Mouse (Mus musculus) midbrain, embryonic 14.5 days (tissue): ENCODE measurements around the gene Otud4. TPM values are rescaled to one million over a fixed set of nuclear protein-coding genes. Genes with fewer than 3 reads are reported as not detected.

ENCODE experiments used
- ATAC-seq: fragments of 200-750 bp; cut with Nextera tagmentation; 2 replicates; pipeline ENCODE4 v1.8.0; 2017; ENCODE audit warnings: moderate number of reproducible peaks, moderate library complexity; ENCODE audit not compliant: low FRiP score, low TSS enrichment
- DNase-seq: peaks from one replicate; pipeline ENCODE4 v3.0.0-alpha.2; 2015
- H3K27ac ChIP-seq: fragments of 300-500 bp; sonication (generic); replicated peaks from 2 replicates; pipeline ENCODE4 v1.5.1; 2014; ENCODE audit warnings: mild to moderate bottlenecking, low read depth, low read length, moderate library complexity
- H3K27me3 ChIP-seq: fragments of 300-500 bp; sonication (generic); 2 replicates; pipeline ENCODE4 v1.6.1; 2014; ENCODE audit warnings: low read length, control low read depth, mixed read lengths; ENCODE audit not compliant: control insufficient read depth, insufficient read depth
- H3K36me3 ChIP-seq: fragments of 300-500 bp; sonication (generic); 2 replicates; pipeline ENCODE4 v1.6.1; 2014; ENCODE audit warnings: low read length, control low read depth; ENCODE audit not compliant: control insufficient read depth, insufficient read depth
- H3K4me1 ChIP-seq: fragments of 300-500 bp; sonication (generic); 2 replicates; pipeline ENCODE4 v1.6.1; 2014; ENCODE audit warnings: mild to moderate bottlenecking, antibody characterized with exemption, low read length, control low read depth; ENCODE audit not compliant: control insufficient read depth, insufficient read depth
- H3K4me2 ChIP-seq: fragments of 300-500 bp; sonication (generic); 2 replicates; pipeline ENCODE4 v1.6.1; 2014; ENCODE audit warnings: mild to moderate bottlenecking, low read length, moderate library complexity
- H3K4me3 ChIP-seq: fragments of 300-500 bp; sonication (generic); replicated peaks from 2 replicates; pipeline ENCODE4 v1.5.1; 2014; ENCODE audit warnings: low read depth, low read length
- H3K9ac ChIP-seq: fragments of 300-500 bp; sonication (generic); replicated peaks from 2 replicates; pipeline ENCODE4 v1.6.1; 2014; ENCODE audit warnings: mild to moderate bottlenecking, low read length, moderate library complexity
- H3K9me3 ChIP-seq: fragments of 300-500 bp; sonication (generic); 2 replicates; pipeline ENCODE4 v1.6.1; 2016; ENCODE audit warnings: low read length, control low read depth, mixed read lengths; ENCODE audit not compliant: control insufficient read depth
- WGBS: fragments of 180-500 bp; shearing (Covaris S2); extraction: QIAGEN DNeasy Blood & Tissue Kit; methylation state at CpG from one replicate; pipeline ENCODE4 v1.1.7; 2014; 5-methylcytosine and 5-hydroxymethylcytosine counted together
- polyA plus RNA-seq: library from polyadenylated mRNA; unstranded; fragments of >200 nt; fragmentation: Nextera tagmentation; extraction: Ambion mirVana; gene quantifications from 2 replicates; pipeline ENCODE4 v1.2.1, GENCODE M21; 2014

Otud4 gene
- polyA plus RNA-seq, 1 experiment from 2014 or later, result 18.2 TPM

- H3K36me3 ChIP-seq, result peaks cover 51% of the 10 kb centered on the region
Observed at GRCm38 (mm10) chr8:79706687-79707086, 67.3 kb downstream of the Otud4 start.

DNA sequence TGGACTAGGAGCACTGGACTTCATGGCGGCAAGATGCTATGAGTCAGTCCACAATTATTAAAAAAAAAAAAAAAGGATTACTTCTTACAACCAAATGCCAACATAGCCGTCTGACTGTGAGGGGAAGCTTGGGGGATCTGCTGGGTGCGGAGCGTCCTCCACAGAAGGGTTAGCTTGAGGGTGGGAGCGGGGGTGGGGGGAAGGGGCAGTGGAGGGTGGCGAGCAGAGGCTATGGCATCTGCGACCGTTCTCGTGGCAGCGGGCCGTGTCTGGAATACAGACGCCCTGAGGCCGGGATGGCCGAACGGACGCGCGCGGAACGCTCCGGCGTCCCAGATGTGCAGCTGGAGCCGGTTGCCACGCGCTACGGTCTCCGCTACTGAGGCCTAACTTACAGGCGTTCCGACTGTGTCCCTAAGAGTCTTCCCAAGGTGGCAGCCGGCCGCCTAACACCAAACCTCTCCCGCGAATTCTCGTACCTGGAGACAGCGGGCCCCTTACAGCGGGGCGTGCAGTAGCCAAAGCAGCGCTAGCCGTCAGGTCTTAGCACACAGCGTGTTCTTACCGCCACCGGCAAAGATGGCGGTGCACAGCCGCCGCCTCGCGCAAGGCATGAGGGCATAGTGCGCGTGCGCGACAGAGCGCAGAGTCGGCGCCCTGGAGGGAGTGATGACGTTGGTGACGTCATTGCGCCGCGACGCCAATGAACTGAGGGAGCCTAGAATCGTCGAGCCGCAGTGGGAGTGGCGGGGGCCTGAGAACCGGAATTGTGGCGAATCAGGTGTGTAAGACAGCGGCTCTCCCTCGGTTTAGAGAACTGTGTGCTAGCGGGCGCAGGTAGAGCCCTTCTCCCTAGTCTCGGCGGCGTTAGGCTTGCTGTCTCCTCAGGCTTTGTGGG lies 71.9 kb downstream of the Otud4 start, which contains the start of the genes Abce1 and Anapc10:
TSS of gene Abce1 (minus strand) at position 677 of the 898 bp plus-strand sequence.
TSS of gene Anapc10 (plus strand) at position 757 of the 898 bp plus-strand sequence.
- peak within 1 kb of the TSS; percentile 90 for H3K27ac ChIP-seq
- under 1% methylated on average over 73 of the region's 73 CpGs for WGBS
- ATAC-seq (peak; percentile 98), DNase-seq (peak; percentile 100)
- peaks cover 3% of the 10 kb centered on the region; the same call in 1 of the 2 replicates for H3K4me1 ChIP-seq
- peak within 1 kb of the TSS; percentile 78 for H3K4me2 ChIP-seq
- no peaks in the 10 kb centered on the region for H3K9me3 ChIP-seq
- H3K4me3 ChIP-seq, result peak within 1 kb of the TSS; percentile 85
- H3K9ac ChIP-seq, result peak within 1 kb of the TSS; percentile 80
- no peaks in the 10 kb centered on the region for H3K27me3 ChIP-seq
- peaks cover 27% of the 10 kb centered on the region for H3K36me3 ChIP-seq

More at GRCm38 (mm10) chr8:79706687-79707086, 67.3 kb downstream of the Otud4 start:
- Histone ChIP-seq H3K4me3 (no peak overlapping the region), H3K9ac (no peak overlapping the region), H3K4me1 (peaks cover 3% of the 10 kb centered on the region; the same call in 1 of the 2 replicates), H3K4me2 (no peak overlapping the region), H3K27me3 (no peaks in the 10 kb centered on the region), H3K9me3 (no peaks in the 10 kb centered on the region), H3K27ac (no peak overlapping the region)
- DNase-seq (no peak), ATAC-seq (no peak)
- 98% methylated on average over 3 of the region's 3 CpGs for WGBS

DNA sequence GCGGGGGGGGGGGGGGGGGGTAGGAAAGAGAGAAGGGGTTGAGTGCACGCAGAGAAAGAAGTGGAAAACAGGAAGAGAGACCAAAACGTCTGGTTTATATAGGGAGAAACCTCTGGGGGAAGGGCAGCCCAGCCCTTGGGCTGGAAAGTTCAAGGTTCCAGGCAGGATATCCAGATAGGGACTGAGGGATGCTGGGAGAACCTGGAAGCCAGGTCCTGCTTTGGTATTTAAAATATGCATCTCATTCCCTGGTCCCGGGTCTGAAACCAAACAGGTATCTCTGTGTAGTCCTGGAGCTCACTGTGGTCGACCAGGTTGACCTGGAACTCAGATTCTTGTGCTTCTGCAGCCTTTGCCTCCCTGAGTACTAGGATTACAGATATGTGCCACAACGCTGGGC lies 73.3 kb downstream of the Otud4 start:
- H3K36me3 ChIP-seq, result peaks cover 27% of the 10 kb centered on the region
- peaks cover 3% of the 10 kb centered on the region; the same call in 1 of the 2 replicates for H3K4me1 ChIP-seq
- no peaks in the 10 kb centered on the region for H3K9me3 ChIP-seq
- peak overlapping the region; percentile 85; the same call in 1 of the 2 replicates for H3K4me3 ChIP-seq
- ATAC-seq, result no peak
- no peak overlapping the region for H3K9ac ChIP-seq
- no peak for DNase-seq
- no peak overlapping the region for H3K27ac ChIP-seq
- peak overlapping the region; percentile 78 for H3K4me2 ChIP-seq
- H3K27me3 ChIP-seq, result no peaks in the 10 kb centered on the region
- WGBS, result 57% methylated on average over 6 of the region's 6 CpGs

GRCm38 (mm10) chr8:79721537-79721936 lies 82.1 kb downstream of the Otud4 start:
- Histone ChIP-seq H3K36me3 (peaks cover 53% of the 10 kb centered on the region), H3K27ac (no peak overlapping the region), H3K9me3 (no peaks in the 10 kb centered on the region), H3K4me1 (no peaks in the 10 kb centered on the region), H3K4me3 (no peak overlapping the region), H3K4me2 (no peak overlapping the region), H3K9ac (no peak overlapping the region), H3K27me3 (no peaks in the 10 kb centered on the region)
- ATAC-seq (no peak), DNase-seq (no peak)

DNA sequence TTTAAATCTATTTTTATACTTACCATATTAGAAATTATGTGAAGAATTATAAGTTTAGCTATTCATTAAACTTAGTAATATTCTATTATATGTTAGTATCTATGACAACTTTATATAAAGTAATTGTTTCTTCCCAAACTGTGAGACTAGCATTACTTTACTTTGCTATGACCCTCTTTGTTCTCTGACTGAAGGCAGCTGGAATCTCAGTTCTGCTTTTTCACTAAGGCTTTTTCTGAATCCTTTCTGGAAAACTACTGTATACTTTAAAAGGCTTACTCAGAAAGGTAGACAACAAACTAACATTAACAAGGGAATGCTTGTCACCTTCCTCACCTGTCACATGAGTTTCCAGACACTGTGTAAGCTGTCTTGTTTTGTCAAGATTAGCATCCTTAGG lies 83.9 kb downstream of the Otud4 start:
- Histone ChIP-seq H3K27ac (no peak overlapping the region), H3K36me3 (peaks cover 38% of the 10 kb centered on the region), H3K9me3 (no peaks in the 10 kb centered on the region), H3K4me3 (no peak overlapping the region), H3K27me3 (no peaks in the 10 kb centered on the region), H3K9ac (no peak overlapping the region), H3K4me2 (no peak overlapping the region), H3K4me1 (no peaks in the 10 kb centered on the region)
- ATAC-seq (no peak), DNase-seq (no peak)

DNA sequence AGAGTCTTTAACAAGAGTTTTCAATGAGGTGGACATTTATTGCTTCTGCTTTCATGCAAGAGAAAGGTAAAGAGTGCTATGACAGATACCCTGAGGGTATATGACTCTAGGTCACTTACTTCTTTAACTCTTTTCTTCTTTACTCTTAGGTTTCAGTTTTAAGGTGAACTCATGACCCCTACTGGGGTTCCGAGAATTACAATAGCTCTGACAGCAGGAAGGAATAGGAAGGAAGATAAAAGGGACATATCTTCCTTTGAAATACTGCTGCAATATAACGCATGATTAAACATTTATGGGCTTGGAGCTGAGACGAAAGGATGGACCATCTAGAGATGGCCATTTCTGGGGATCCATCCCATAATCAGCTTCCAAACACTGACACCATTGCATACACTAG lies 85.2 kb downstream of the Otud4 start:
- DNase-seq (no peak), ATAC-seq (no peak)
- 59% methylated on average over 3 of the region's 3 CpGs for WGBS
- Histone ChIP-seq H3K9me3 (no peaks in the 10 kb centered on the region), H3K27me3 (no peaks in the 10 kb centered on the region), H3K9ac (no peak overlapping the region), H3K4me3 (no peak overlapping the region), H3K4me1 (no peaks in the 10 kb centered on the region), H3K27ac (no peak overlapping the region), H3K36me3 (peaks cover 41% of the 10 kb centered on the region), H3K4me2 (no peak overlapping the region)

Other genes starting within 250 kb of the Otud4 start
- gene Smad1, start 240.1 kb upstream of the Otud4 start, polyA plus RNA-seq, result 67.5 and 82.4 TPM in 2 replicates
- gene Abce1, start 72.1 kb downstream of the Otud4 start, polyA plus RNA-seq, result 57.6 and 86.1 TPM in 2 replicates
- gene Anapc10, start 72.2 kb downstream of the Otud4 start, polyA plus RNA-seq, result 40.1 and 42.6 TPM in 2 replicates